Mouse (Mus musculus) hindlimb bud, embryonic 11.5 days (tissue): Measurements from ENCODE around the gene Lhx3.
A peak's percentile ranks its signal among the peaks of the same experiment; 100 is the strongest.

Source experiments
- DNase-seq: peaks from one replicate; pipeline ENCODE4 v3.0.0-alpha.2; 2012; ENCODE audit warnings: low read depth, low spot score; ENCODE audit errors: extremely low spot score

The Lhx3 gene

DNA sequence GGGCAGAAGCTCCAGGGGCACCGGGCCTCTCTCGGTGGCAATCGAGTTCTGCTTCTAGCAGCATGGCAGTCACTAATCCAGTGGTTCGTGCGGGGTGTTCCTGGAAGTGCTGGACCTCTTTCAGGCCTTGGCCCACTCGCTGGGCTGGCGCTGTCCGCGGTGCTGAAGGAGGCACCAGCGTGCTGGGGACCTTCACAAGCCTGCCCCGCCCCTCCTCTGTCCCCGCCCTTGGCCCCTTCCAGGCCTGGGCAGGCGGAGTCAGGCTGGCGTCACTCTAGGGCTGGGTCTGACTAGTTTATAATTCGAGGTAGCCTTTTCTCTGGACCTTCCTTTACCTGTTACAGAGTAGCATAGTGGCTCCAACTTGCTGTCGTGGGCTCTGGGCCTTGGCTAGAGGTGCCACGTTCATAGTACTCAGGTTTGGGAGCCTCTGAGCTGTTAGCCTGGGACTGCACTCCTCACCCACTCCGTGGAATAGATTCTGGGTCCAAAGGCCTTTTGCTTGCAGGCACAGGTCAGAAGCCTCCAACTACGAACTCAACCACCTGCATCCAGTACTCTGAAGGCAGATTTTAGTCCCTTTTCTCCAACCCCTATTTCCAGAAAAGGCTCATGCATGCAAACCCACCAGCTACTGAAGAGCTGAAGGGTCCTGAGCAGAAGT, at the start of gene Lhx3:
Gene Lhx3 (minus strand): TSS at position 164 of the 664 bp plus-strand sequence.
- peak; percentile 77 for DNase-seq

DNA sequence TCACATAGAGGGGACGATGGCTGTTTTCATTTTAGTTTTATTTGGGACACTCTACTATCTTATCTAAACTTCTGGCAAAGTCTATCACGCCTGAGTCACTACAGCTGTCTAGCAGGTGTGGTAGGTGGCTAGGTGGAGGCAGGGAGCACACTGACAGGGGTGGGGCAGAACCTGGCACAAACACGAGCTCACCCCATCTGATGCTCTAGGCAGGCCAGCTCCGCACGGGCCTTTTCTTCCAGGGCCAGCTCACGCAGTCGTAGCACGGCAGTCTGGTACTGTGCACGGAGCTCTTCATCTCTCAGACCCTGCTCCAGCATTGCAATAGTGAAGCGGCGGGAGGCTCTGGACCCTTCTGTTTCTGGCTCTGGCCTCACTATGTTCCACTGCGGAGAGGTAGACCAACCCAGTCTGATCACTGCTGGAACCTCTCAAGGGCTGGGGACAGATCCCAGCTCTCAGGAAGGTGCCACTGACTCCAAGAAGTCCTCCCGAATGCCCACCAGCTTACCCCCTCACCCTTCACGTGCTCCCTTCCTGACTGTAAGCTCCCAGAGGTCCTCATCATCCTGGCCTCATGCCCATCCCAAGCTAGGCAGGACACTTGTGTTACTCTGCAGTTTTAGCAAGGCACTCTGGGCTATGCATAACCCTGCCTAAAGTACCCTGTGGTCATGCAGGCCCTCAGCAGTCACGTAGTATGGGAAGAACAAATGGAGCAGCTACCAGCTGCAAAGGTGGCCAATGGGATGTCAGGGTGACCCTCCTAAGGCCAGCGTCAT, 49.4 kb upstream of the Lhx3 start:
- DNase-seq = no peak

DNA sequence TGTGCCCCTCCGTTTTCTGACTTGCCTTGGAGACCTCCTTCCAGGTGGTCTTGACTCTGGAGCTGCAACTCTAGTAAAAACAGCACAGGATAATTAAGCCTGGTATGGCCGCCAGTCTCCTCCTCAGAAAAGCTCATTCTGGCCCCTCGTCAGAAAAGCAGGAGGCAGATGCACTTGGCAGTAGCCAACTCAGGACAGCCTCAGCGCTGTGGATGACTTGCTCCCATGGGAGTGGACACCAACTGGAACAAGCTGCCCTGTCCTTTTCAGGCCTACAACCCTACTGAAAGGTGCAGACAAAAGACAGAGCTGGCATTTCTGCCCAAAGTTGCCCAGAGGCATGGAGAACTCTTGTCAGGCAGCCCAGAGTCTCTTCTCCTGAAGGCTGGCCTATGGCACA, 46.7 kb upstream of the Lhx3 start:
- no peak for DNase-seq

DNA sequence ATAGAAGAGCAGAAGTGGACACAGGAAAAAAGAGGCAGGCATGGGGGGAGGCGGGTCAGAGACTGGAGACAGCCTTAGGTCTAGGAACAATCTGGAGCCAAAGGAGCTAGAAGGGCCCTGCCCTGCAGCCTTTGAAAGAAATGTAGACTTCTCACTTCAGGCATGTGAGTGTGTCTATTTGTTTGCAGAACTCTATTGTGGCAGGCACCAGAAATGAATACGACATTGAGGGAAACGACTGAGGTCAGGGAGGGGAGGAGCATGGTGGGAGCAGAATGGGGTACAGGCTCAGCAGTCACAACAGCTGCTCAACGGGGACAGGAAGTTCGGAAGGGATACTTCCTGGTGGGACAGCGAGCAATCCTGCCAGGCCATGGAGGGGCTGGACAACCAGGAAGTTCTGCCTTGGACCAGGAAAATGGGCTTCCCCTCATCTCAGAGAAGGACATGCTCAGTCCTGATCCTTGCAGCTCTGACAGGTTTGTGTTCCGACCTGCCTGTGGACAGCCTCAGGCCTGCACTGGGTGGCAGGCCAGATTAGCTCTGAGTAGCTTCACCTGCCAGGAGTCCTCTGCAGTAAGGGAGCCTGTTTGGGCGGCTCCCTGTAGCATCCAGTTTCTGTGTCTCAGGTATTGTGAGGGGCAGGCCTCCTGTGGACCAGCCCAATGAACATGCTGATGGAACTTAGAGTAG, 44.6 kb upstream of the Lhx3 start:
- DNase-seq = no peak

DNA sequence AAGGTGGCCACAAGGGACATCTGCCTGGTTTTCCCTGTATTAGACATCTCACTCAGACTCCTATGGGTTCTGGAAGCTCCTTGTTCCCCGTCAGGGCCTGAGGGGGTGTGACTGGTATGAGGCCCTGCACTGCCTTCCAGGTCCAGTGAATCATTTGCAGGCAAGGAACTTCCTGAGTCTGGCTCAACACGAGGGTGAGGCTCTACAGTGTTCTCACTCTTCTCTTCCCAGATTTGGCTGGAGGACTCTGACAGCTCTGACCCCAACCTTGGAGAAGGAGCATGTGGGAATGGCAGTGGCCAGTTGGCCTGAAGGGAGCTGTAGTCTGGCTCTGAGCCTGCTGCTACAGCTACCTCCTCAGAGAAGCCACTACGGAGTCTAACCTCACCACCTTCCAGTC, 39.4 kb upstream of the Lhx3 start:
- DNase-seq = no peak

DNA sequence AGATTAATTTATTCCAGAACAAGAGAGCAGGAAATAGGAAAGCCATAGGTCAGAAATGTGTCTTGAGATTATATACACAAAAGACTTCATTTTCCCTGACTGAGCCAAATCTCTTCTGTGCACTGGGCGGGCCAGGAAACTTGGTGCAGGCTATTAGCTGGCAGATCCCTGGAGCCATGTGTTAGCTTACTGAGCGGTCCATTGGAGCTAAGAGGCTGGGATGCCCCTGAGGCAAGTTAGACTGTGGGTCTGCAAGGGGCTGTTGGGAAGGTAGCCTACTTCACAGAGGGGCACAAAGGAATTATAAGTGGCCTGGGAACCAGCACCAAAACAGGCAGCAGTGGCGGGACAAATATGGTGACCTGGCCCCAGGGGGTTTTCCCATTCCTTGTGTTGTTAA, 32.8 kb upstream of the Lhx3 start:
- no peak for DNase-seq

DNA sequence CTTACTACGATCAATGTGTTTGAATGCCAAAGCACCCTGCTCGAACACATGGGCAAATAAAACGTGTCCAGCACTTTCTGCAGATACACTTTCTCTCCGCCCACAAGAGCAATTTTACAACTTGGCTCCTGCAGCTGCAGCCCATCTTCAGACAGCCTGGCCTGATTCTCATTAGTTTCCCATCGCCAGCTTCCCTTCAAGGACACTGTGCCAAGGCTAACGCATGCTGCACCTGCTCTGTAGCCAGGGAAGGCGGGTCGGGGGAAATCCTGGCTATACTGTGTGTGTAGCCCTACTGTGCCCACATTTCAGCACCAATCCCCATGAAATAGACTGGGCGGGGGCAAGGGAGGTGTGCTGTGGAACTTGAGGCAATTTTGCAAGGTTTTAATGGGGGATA, 32.2 kb upstream of the Lhx3 start:
- DNase-seq = no peak

DNA sequence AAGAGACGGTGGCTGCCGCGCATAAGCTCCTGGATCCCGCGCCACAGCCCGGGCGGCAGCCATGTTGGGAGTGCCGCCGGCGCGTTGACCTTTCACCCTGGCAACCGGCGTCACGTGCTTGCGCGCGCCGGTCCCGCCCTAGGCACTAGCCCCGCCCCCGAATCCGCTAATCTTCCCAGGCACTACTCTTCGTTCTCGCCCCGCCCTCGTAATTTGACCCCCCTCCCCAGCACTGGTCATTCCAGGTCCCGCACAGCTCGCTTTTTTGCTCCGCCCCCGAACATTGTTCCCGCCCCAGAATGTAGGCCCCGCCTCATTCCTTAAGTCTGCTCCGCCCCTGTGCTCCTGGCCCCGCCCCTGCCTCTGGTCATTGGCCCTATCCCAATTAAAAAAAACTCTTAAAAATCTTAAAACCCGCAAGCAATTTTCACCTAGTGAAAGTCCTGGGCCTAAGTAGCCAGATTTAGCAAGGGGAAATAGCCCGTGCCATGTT, 29.2 kb upstream of the Lhx3 start, which contains the start of gene Qsox2:
Gene Qsox2 (minus strand): TSS at position 236 of the 493 bp plus-strand sequence.
- peak; percentile 61 for DNase-seq

DNA sequence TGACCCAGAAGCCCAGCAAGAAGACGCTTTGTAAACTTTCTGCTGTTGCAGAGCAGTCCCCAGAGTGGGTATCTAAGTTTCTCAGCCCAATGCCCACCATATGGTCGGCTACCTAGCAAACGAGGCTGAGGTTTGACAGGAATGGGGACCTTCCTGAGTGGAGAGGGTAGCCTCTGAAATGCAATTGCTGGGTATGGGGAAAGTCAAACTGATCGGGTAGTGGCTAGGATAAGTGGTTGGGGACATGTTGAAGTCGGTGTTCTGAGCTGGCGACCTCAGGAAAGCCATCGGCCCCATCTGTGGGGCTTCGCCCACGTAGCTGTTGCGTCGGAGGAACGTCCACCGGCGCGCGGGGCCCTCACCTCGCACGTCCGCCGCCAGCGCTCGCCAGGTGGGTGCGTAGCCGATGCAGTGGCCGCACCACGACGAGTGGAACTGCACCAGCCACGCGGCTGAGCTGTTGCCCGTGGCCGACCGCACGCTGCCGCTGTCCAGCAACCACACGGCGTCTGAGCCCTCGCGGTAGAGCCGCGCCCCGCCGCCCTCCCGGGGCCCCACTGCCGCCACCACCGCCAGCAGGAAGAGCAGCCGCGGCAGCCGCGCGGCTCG, 28.7 kb upstream of the Lhx3 start:
- peak; percentile 3 for DNase-seq

DNA sequence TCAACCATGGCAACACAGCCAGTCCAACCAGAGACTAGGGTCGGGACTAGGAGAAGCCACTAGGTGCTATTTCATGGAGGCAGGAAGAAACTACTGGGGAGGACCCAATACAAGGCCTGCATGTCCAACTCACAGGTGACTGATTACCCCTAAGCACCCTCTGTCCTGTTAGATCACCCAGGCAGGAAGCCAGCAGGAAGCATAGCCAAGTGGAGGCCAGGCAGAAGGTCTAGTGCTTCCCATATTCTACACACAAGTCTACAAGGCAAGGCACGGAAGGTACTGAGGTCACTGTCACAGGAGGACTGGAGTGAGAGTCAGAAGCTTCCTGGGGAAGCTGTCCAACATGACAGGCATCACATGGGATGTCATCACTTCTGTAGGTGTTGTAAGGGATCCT, 26.7 kb upstream of the Lhx3 start:
- no peak for DNase-seq

DNA sequence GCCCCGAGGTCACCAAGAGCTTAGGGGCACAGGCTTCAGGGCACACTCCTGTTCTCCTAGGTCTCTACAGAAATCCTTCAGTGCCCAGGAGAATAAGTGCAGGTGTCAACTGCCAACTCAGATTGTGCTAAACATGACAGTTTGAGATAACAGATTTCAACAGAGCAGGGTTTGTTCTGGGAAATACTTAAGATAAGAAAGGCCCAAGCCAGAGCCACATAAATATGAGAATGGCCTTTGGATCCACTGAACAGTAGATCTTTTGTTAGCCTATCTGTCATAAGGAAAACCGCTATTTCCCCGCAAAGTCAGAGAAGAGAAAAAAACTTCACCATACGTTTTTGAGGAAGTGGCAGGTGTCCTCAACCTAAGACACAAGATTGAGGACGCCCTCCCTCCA, 26.2 kb upstream of the Lhx3 start:
- no peak for DNase-seq

DNA sequence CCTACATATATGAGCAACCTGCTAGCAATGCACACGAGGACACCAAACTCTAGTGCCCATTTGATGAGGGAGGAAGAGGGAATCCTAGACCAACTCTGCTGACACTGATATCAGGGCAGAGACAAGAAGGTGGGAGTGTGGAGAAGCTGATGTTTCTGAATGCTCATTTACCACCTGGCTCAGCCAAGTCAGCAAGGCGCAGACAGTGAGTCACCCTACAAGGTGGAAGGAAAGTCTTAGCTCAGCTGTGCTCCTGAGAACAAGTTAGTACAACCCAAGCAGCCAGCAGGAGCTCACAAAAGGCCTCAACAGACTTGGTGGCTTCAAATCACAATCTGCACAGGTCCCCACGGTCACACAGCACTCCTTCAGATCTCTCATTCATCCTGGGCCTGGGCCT, 23.3 kb upstream of the Lhx3 start:
- DNase-seq = no peak

DNA sequence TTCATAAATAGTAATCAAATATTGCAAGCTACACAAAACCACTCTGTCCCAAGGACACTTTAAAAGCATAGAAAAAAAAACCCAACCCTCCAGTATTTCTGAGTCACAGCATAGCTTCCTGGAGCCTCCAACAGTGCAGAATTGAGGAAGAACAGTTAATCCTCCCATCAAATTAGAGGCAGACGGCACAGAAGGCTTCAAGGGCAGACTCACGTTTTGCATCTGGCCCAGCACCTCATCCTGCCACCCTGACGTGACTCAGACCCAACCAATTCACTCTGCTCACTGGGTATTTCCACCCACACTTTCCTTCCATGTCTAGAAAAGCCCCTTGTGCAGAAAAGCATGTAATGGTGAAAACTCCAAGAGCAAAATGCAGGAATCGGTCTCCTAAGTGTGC, 22.2 kb upstream of the Lhx3 start:
- DNase-seq = no peak

DNA sequence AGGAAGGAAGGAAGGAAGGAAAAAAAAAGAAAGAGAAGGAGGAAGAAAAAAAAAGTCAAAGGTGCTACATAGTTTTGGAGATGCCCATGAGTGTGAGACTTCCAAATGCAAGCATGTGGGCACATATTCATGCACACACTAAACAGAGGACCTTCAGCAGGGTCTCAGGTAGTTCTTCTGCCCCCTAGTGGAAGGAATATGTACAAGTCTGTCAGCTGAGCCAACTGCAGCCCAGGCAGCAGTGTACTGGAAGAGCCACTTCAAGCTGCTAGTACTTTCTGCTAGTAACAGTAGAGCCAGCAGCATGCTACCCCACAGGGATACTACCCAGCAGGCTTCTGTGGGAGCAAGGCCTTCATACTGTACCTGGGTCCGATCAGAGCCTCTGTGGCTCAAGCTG, 19.7 kb upstream of the Lhx3 start:
- DNase-seq = peak; percentile 66

DNA sequence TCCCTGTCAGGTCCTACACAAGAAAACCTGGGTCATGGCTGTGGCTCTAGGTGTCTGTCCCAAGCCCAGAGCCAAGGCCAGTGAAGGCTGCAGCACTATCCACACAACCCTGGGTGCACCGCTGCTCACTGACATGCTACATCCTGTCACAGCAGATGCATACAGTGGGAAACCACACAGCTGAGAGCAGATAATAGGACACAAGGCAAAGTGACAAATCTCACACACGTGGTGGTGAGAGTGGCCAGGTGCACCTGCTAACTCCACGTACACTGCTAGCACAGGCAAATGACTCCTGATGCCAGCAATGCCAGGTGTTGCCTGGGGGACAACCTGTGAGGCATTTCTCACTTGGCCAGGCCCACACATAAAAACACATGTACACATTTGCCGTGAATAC, 17.2 kb upstream of the Lhx3 start:
- DNase-seq = no peak

DNA sequence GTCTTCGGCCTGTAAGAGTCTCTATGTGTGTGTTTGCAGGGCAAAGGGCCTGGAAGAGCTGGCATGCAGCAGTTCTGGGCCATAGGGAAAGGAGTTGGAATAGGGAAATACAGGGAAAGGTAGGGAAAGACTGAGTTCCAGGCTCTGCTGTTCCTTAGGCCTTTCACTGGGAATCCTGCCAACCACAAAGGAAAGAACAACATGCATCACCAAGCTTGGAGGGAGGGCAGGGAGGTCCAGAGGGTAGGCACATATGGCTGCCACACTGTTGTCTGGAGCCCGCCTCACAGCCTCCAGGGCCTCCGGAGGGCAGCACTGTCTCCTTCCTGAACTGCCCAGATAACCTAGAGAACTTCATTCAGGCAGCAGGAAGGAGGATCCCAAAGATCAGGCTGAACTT, 15.9 kb upstream of the Lhx3 start:
- DNase-seq = no peak

DNA sequence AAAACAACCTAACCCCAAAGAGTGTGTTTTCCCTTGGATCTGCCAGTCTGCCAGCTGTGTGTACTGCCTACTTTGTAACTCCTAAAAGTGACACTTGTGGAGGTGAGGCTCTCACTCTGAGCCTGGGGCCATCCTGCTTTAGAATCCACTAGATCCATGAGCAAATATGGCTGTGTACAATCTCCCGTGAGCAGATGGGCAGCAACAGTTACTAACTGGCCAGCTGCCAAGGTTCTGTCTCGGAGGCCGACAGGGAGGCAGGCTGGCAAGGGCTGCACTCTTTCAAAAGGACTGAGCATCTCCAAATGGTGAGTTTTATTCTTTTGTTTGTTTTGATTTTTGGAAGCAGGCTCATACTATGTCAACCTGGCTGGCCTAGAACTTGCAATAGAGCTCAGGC, 6.4 kb upstream of the Lhx3 start:
- no peak for DNase-seq

DNA sequence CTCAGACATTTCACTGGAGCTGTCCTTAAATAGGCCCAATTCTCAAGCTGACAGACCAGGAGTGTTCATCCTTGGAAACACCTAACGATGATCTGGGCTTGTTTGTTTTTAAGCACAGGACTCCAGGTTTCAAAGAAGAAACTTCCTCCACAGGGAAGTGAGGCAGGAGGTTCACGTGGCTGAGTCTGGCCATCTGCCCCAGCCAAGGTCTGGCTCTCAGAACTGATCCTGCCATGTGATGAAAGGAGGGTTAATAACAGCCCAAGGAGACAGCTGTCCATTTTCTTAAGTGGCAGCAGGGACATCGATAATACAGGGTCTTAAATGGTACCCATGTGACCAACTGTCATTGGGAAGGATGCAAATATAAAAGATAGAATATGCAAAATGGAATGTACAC, 1.5 kb upstream of the Lhx3 start:
- no peak for DNase-seq

DNA sequence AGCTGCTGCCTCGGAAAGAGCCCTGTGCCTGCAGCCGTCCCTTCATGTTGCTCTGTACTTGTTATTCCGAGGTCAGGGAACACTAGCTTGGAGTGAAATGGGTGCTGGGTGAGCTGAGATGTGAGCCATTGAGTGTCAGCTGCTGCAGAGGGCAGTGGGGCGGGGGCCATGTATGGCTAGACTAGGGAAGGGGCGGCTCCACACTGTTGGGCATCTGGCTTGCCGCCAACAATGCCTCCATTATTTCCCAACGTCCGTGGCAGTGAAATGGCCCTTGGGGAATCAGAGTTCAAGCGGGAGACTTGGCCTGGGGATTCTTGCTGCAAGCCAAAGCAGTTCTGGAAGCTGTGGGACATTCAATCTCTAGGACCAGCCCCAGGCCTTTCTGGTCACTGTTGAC, 530 bp downstream of the Lhx3 start:
- no peak for DNase-seq

DNA sequence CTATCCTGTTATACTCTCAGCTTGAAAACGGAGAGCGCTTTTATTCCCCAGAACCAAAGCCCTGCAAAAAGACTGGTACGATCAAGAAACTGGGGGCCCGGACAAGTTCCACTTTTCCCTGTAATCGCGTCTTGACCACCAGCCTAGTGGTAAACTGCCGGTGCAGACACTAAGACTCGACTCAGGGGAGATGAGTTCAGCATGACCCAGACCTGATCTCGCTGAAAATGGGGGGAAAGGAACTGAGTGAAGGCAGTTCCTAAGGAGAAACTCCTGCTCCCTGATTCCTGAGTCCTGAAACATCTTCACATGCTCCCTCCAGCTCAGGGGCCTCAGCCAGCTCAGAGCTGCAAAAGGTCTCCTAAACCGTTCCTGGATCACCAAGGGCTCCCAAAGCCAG, 2.3 kb downstream of the Lhx3 start:
- DNase-seq = no peak

DNA sequence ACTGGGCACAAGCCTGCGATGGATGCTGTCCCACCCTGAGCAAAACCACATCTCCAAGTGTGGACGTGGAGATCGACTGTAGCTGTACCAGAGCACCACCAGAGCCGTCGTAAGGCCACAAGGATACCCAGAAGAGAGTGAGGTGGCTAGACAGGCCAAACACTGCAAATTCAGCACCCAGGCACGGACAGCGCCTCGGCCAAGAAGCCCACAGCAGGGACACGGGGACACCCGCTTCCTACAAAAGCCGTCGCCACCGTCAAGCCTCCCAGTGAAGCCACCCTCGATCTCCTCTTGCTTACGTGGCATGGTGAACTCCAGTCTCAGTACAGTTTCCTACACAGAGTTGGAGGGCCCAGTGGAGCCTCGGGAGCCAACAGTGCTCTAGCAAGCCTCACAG, 3.0 kb downstream of the Lhx3 start:
- no peak for DNase-seq
